Mouse (Mus musculus) hindbrain, embryonic 13.5 days (tissue): ENCODE results near the gene Lyrm1. TPM values are rescaled to one million over a fixed set of nuclear protein-coding genes. Genes with fewer than 3 reads are reported as not detected.

Source experiments
- ATAC-seq: fragments of 200-750 bp; cut with Nextera tagmentation; 2 replicates; pipeline ENCODE4 v1.8.0; 2017; ENCODE audit warnings: moderate TSS enrichment; ENCODE audit not compliant: low FRiP score
- H3K27ac ChIP-seq: fragments of 300-500 bp; sonication (generic); 2 replicates; pipeline ENCODE4 v1.5.1; 2015; ENCODE audit warnings: inconsistent platforms, mild to moderate bottlenecking, moderate library complexity
- H3K27me3 ChIP-seq: fragments of 300-500 bp; sonication (generic); 2 replicates; pipeline ENCODE4 v1.6.1; 2015; ENCODE audit warnings: mild to moderate bottlenecking, inconsistent platforms
- H3K36me3 ChIP-seq: fragments of 300-500 bp; sonication (generic); 2 replicates; pipeline ENCODE4 v1.6.1; 2015; ENCODE audit warnings: mild to moderate bottlenecking, inconsistent platforms
- H3K4me1 ChIP-seq: fragments of 300-500 bp; sonication (generic); replicated peaks from 2 replicates; pipeline ENCODE4 v1.6.1; 2015; ENCODE audit warnings: inconsistent platforms
- H3K4me2 ChIP-seq: fragments of 300-500 bp; sonication (generic); 2 replicates; pipeline ENCODE4 v1.6.1; 2015; ENCODE audit warnings: inconsistent platforms, mild to moderate bottlenecking, moderate library complexity
- H3K4me3 ChIP-seq: fragments of 300-500 bp; sonication (generic); 2 replicates; pipeline ENCODE4 v1.5.1; 2015; ENCODE audit warnings: mild to moderate bottlenecking, inconsistent platforms
- H3K9ac ChIP-seq: fragments of 300-500 bp; sonication (generic); 2 replicates; pipeline ENCODE4 v1.6.1; 2015; ENCODE audit warnings: mild to moderate bottlenecking, inconsistent platforms
- H3K9me3 ChIP-seq: fragments of 300-500 bp; sonication (generic); 2 replicates; pipeline ENCODE4 v1.6.1; 2016; ENCODE audit warnings: inconsistent platforms
- WGBS: fragments of 180-500 bp; shearing (Covaris S2); methylation state at CpG from one replicate; pipeline ENCODE4 v1.1.7; 2015; 5-methylcytosine and 5-hydroxymethylcytosine counted together
- polyA plus RNA-seq: library from polyadenylated mRNA; unstranded; fragments of >200 nt; fragmentation: Nextera tagmentation; extraction: Ambion mirVana; gene quantifications from 2 replicates; pipeline ENCODE4 v1.2.1, GENCODE M21; 2015

Gene Lyrm1
- polyA plus RNA-seq, 1 experiment from 2014 or later: 18.9 TPM

- H3K4me3 ChIP-seq: no peak overlapping the region
- 20% methylated on average over 6 of the region's 6 CpGs for WGBS
- no peaks in the 10 kb centered on the region for H3K9me3 ChIP-seq
- H3K27ac ChIP-seq: peak overlapping the region; percentile 80
- no peaks in the 10 kb centered on the region for H3K27me3 ChIP-seq
- H3K4me1 ChIP-seq: peaks cover 23% of the 10 kb centered on the region
- 0 out of 2 replicates have a peak overlapping the region, but pooled peaks have one; percentile 30 for H3K9ac ChIP-seq
- no peak overlapping the region for H3K4me2 ChIP-seq
- peaks cover 23% of the 10 kb centered on the region for H3K36me3 ChIP-seq
- ATAC-seq: peak; percentile 71
Measured at GRCm38 (mm10) chr7:119861335-119862091, 34.1 kb upstream of the Lyrm1 start.

- Histone ChIP-seq H3K9ac (0 out of 2 replicates have a peak overlapping the region, but pooled peaks have one; percentile 30), H3K36me3 (peaks cover 20% of the 10 kb centered on the region), H3K4me2 (no peak overlapping the region), H3K9me3 (no peaks in the 10 kb centered on the region), H3K4me3 (no peak overlapping the region), H3K27ac (peak overlapping the region; percentile 80), H3K27me3 (no peaks in the 10 kb centered on the region), H3K4me1 (peaks cover 23% of the 10 kb centered on the region)
- 43% methylated on average over 1 of the region's 1 CpGs for WGBS
- ATAC-seq: peak; percentile 18; the same call in 1 of the 2 replicates
Measured at GRCm38 (mm10) chr7:119862167-119862566, 33.5 kb upstream of the Lyrm1 start.

GRCm38 (mm10) chr7:119864500-119864899, 31.2 kb upstream of the Lyrm1 start:
- ATAC-seq: no peak
- Histone ChIP-seq H3K4me1 (peaks cover 23% of the 10 kb centered on the region), H3K9me3 (no peaks in the 10 kb centered on the region), H3K27ac (no peak overlapping the region), H3K4me3 (no peak overlapping the region), H3K4me2 (no peak overlapping the region), H3K9ac (no peak overlapping the region), H3K27me3 (no peaks in the 10 kb centered on the region), H3K36me3 (peaks cover 3% of the 10 kb centered on the region; the same call in 1 of the 2 replicates)
- 94% methylated on average over 5 of the region's 5 CpGs for WGBS

- H3K9me3 ChIP-seq: no peaks in the 10 kb centered on the region
- no peak overlapping the region for H3K9ac ChIP-seq
- H3K27ac ChIP-seq: no peak overlapping the region
- WGBS: 68% methylated on average over 1 of the region's 1 CpGs
- no peaks in the 10 kb centered on the region for H3K27me3 ChIP-seq
- H3K4me2 ChIP-seq: no peak overlapping the region
- ATAC-seq: no peak
- no peak overlapping the region for H3K4me3 ChIP-seq
- H3K4me1 ChIP-seq: peaks cover 14% of the 10 kb centered on the region
- H3K36me3 ChIP-seq: no peaks in the 10 kb centered on the region
Measured at GRCm38 (mm10) chr7:119866136-119866535, 29.5 kb upstream of the Lyrm1 start.

GRCm38 (mm10) chr7:119872204-119872603, 23.5 kb upstream of the Lyrm1 start:
- Histone ChIP-seq H3K4me1 (peaks cover 5% of the 10 kb centered on the region; the same call in 1 of the 2 replicates), H3K4me3 (no peak overlapping the region), H3K36me3 (0 out of 2 replicates have a peak, but pooled peaks cover 1% of the 10 kb centered on the region), H3K9me3 (no peaks in the 10 kb centered on the region), H3K4me2 (no peak overlapping the region), H3K27ac (no peak overlapping the region), H3K9ac (no peak overlapping the region), H3K27me3 (no peaks in the 10 kb centered on the region)
- no peak for ATAC-seq
- WGBS: 93% methylated on average over 4 of the region's 4 CpGs

GRCm38 (mm10) chr7:119873050-119873449, 22.6 kb upstream of the Lyrm1 start:
- H3K9me3 ChIP-seq: no peaks in the 10 kb centered on the region
- H3K4me3 ChIP-seq: no peak overlapping the region
- H3K9ac ChIP-seq: no peak overlapping the region
- peaks cover 5% of the 10 kb centered on the region; the same call in 1 of the 2 replicates for H3K4me1 ChIP-seq
- peaks cover 9% of the 10 kb centered on the region for H3K36me3 ChIP-seq
- WGBS: 40% methylated on average over 2 of the region's 2 CpGs
- H3K4me2 ChIP-seq: no peak overlapping the region
- no peak for ATAC-seq
- no peak overlapping the region for H3K27ac ChIP-seq
- no peaks in the 10 kb centered on the region for H3K27me3 ChIP-seq

GRCm38 (mm10) chr7:119875776-119876440, 19.8 kb upstream of the Lyrm1 start:
- WGBS: 37% methylated on average over 3 of the region's 3 CpGs
- Histone ChIP-seq H3K4me1 (peaks cover 5% of the 10 kb centered on the region; the same call in 1 of the 2 replicates), H3K27ac (no peak overlapping the region), H3K36me3 (peaks cover 20% of the 10 kb centered on the region), H3K4me2 (no peak overlapping the region), H3K27me3 (no peaks in the 10 kb centered on the region), H3K4me3 (no peak overlapping the region), H3K9ac (no peak overlapping the region), H3K9me3 (no peaks in the 10 kb centered on the region)
- no peak for ATAC-seq

- no peak overlapping the region for H3K4me2 ChIP-seq
- H3K4me1 ChIP-seq: peaks cover 5% of the 10 kb centered on the region; the same call in 1 of the 2 replicates
- no peak for ATAC-seq
- peaks cover 20% of the 10 kb centered on the region for H3K36me3 ChIP-seq
- no peaks in the 10 kb centered on the region for H3K27me3 ChIP-seq
- H3K9ac ChIP-seq: no peak overlapping the region
- no peak overlapping the region for H3K4me3 ChIP-seq
- H3K27ac ChIP-seq: no peak overlapping the region
- 93% methylated on average over 4 of the region's 4 CpGs for WGBS
- no peaks in the 10 kb centered on the region for H3K9me3 ChIP-seq
Measured at GRCm38 (mm10) chr7:119879171-119879570, 16.5 kb upstream of the Lyrm1 start.

- Histone ChIP-seq H3K4me2 (no peak overlapping the region), H3K27ac (no peak overlapping the region), H3K27me3 (no peaks in the 10 kb centered on the region), H3K9ac (no peak overlapping the region), H3K36me3 (peaks cover 20% of the 10 kb centered on the region), H3K9me3 (no peaks in the 10 kb centered on the region), H3K4me3 (no peak overlapping the region), H3K4me1 (peaks cover 5% of the 10 kb centered on the region; the same call in 1 of the 2 replicates)
- ATAC-seq: no peak
- 88% methylated on average over 5 of the region's 5 CpGs for WGBS
Measured at GRCm38 (mm10) chr7:119880345-119880744, 15.3 kb upstream of the Lyrm1 start.

- Histone ChIP-seq H3K9me3 (no peaks in the 10 kb centered on the region), H3K27ac (no peak overlapping the region), H3K36me3 (peaks cover 20% of the 10 kb centered on the region), H3K4me2 (no peak overlapping the region), H3K9ac (no peak overlapping the region), H3K27me3 (no peaks in the 10 kb centered on the region), H3K4me3 (no peak overlapping the region), H3K4me1 (no peaks in the 10 kb centered on the region)
- no peak for ATAC-seq
- 97% methylated on average over 2 of the region's 2 CpGs for WGBS
Measured at GRCm38 (mm10) chr7:119881229-119881628, 14.4 kb upstream of the Lyrm1 start.

- no peak overlapping the region for H3K4me3 ChIP-seq
- WGBS: 95% methylated on average over 4 of the region's 4 CpGs
- H3K27ac ChIP-seq: no peak overlapping the region
- H3K9me3 ChIP-seq: no peaks in the 10 kb centered on the region
- no peak overlapping the region for H3K9ac ChIP-seq
- no peak overlapping the region for H3K4me2 ChIP-seq
- no peak for ATAC-seq
- H3K36me3 ChIP-seq: no peaks in the 10 kb centered on the region
- no peaks in the 10 kb centered on the region for H3K27me3 ChIP-seq
- peaks cover 10% of the 10 kb centered on the region for H3K4me1 ChIP-seq
Measured at GRCm38 (mm10) chr7:119887887-119888286, 7.8 kb upstream of the Lyrm1 start.

- 96% methylated on average over 1 of the region's 1 CpGs for WGBS
- no peaks in the 10 kb centered on the region for H3K27me3 ChIP-seq
- no peak for ATAC-seq
Measured at GRCm38 (mm10) chr7:119892198-119892597, 3.5 kb upstream of the Lyrm1 start.

More at GRCm38 (mm10) chr7:119892198-119892597, 3.5 kb upstream of the Lyrm1 start:
- H3K4me1 ChIP-seq: peaks cover 40% of the 10 kb centered on the region
- H3K36me3 ChIP-seq: no peaks in the 10 kb centered on the region
- H3K27ac ChIP-seq: no peak overlapping the region
- no peak overlapping the region for H3K4me3 ChIP-seq
- H3K9me3 ChIP-seq: no peaks in the 10 kb centered on the region
- H3K9ac ChIP-seq: no peak overlapping the region
- H3K4me2 ChIP-seq: no peak overlapping the region
